ENCODE assay signal across 8 mouse cellular contexts in the genomic region with DNA sequence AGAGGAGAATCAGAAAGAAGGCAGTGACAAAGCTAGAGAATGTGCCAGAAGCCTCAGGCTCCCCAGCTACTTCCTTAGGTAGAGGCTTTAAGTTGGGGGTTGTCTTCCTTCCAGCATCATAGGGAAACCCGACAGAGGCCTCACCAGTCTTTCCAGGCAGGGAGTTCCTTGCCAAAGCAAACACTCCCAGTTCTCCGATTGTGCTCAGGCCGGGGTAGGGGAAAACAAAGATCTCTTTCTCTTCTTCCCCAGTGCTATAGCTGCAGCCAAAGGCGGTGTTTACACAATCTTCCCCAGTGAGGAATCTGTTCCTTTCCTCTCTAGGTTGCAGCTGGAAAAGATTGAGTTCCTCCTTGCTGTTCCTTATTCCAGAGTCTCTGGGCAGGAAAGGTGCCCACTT. TPM values are rescaled to one million over a fixed set of nuclear protein-coding genes. Genes with fewer than 3 reads are reported as not detected.
DNase-seq lines count a peak whose midpoint lies in the region; ATAC-seq lines count a peak whose summit lies in the region.

No protein-coding gene starts in this region.

- peaks cover 13% of the 10 kb centered on the region for H3K36me3 ChIP-seq in forebrain, embryonic 14.5 days (ENCODE audit: control insufficient read depth, insufficient read depth, low read length)
- H3K36me3 ChIP-seq in forebrain, embryonic 12.5 days (replicated peaks) = peaks cover 19% of the 10 kb centered on the region
- peaks cover 20% of the 10 kb centered on the region for H3K36me3 ChIP-seq in limb, embryonic 12.5 days
- peaks cover 2% of the 10 kb centered on the region; the same call in 1 of the 2 replicates for H3K36me3 ChIP-seq in neural tube, embryonic 14.5 days (ENCODE audit: control insufficient read depth, insufficient read depth, low read length)

- H3K4me3 ChIP-seq in forebrain, embryonic 14.5 days (ENCODE audit: low read depth, low read length) = no peak overlapping the region
- no peak overlapping the region for H3K4me3 ChIP-seq in forebrain, embryonic 12.5 days (replicated peaks)
- no peak overlapping the region for H3K4me3 ChIP-seq in limb, embryonic 12.5 days (replicated peaks)
- no peak overlapping the region for H3K4me3 ChIP-seq in neural tube, embryonic 14.5 days (ENCODE audit: low read depth, low read length)

- WGBS in forebrain, embryonic 14.5 days = 6% methylated on average over 4 of the region's 4 CpGs
- WGBS in forebrain, embryonic 12.5 days = 32% methylated on average over 4 of the region's 4 CpGs
- 46% methylated on average over 4 of the region's 4 CpGs for WGBS in limb, embryonic 12.5 days
- 16% methylated on average over 4 of the region's 4 CpGs for WGBS in neural tube, embryonic 14.5 days

- peaks cover 5% of the 10 kb centered on the region; the same call in 1 of the 2 replicates for H3K4me1 ChIP-seq in forebrain, embryonic 14.5 days (ENCODE audit: control insufficient read depth, insufficient read depth, low read length)
- H3K4me1 ChIP-seq in forebrain, embryonic 12.5 days = 0 out of 2 replicates have a peak, but pooled peaks cover 5% of the 10 kb centered on the region
- H3K4me1 ChIP-seq in limb, embryonic 12.5 days (replicated peaks) = peaks cover 12% of the 10 kb centered on the region
- no peaks in the 10 kb centered on the region for H3K4me1 ChIP-seq in neural tube, embryonic 14.5 days (ENCODE audit: control insufficient read depth, insufficient read depth, low read length)

- H3K27ac ChIP-seq in forebrain, embryonic 14.5 days (ENCODE audit: low read depth, low read length) = peak overlapping the region; percentile 24; the same call in 1 of the 2 replicates
- H3K27ac ChIP-seq in forebrain, embryonic 12.5 days = no peak overlapping the region; the same call in 1 of the 2 replicates
- H3K27ac ChIP-seq in limb, embryonic 12.5 days = peak overlapping the region; percentile 90
- peak overlapping the region; percentile 55; the same call in 1 of the 2 replicates for H3K27ac ChIP-seq in neural tube, embryonic 14.5 days (ENCODE audit: low read depth, low read length)

- peak; percentile 55 for DNase-seq in forebrain, embryonic 14.5 days (ENCODE audit: low spot score)
- DNase-seq in Muller cell, postnatal 12 days (ENCODE audit: inconsistent ontology term) = peak; percentile 67
- peak; percentile 67 to 73 for DNase-seq in heart, adult 9 months (ENCODE audit: low spot score in 2 of 2)
- no peak for DNase-seq in thymus, adult 18-20 months
- no peak for DNase-seq in B cell, adult 2 months

- H3K9me3 ChIP-seq in forebrain, embryonic 14.5 days (replicated peaks; ENCODE audit: control insufficient read depth, low read length) = no peaks in the 10 kb centered on the region
- no peaks in the 10 kb centered on the region for H3K9me3 ChIP-seq in forebrain, embryonic 12.5 days
- no peaks in the 10 kb centered on the region for H3K9me3 ChIP-seq in limb, embryonic 12.5 days
- no peaks in the 10 kb centered on the region for H3K9me3 ChIP-seq in neural tube, embryonic 14.5 days (ENCODE audit: control insufficient read depth, low read length)

- no peaks in the 10 kb centered on the region for H3K27me3 ChIP-seq in forebrain, embryonic 14.5 days (replicated peaks; ENCODE audit: control insufficient read depth, insufficient read depth, low read length)
- no peaks in the 10 kb centered on the region for H3K27me3 ChIP-seq in forebrain, embryonic 12.5 days
- H3K27me3 ChIP-seq in limb, embryonic 12.5 days = no peaks in the 10 kb centered on the region
- no peaks in the 10 kb centered on the region for H3K27me3 ChIP-seq in neural tube, embryonic 14.5 days (ENCODE audit: control insufficient read depth, insufficient read depth, low read length)

- no peak for ATAC-seq in forebrain, embryonic 14.5 days
- ATAC-seq in forebrain, embryonic 12.5 days (ENCODE audit: low FRiP score) = no peak
- ATAC-seq in limb, embryonic 12.5 days (ENCODE audit: insufficient number of reproducible peaks, insufficient read depth, low FRiP score, low TSS enrichment, low read depth) = 0 out of 2 replicates have a peak, but pooled peaks have one; percentile 63
- ATAC-seq in neural tube, embryonic 14.5 days (ENCODE audit: low read depth) = no peak; the same call in 1 of the 2 replicates

- no peak overlapping the region for H3K9ac ChIP-seq in forebrain, embryonic 14.5 days (ENCODE audit: low read length)
- H3K9ac ChIP-seq in forebrain, embryonic 12.5 days = no peak overlapping the region
- no peak overlapping the region for H3K9ac ChIP-seq in limb, embryonic 12.5 days (replicated peaks)
- H3K9ac ChIP-seq in neural tube, embryonic 14.5 days (replicated peaks; ENCODE audit: low read depth, low read length) = no peak overlapping the region

- no peak overlapping the region for H3K4me2 ChIP-seq in forebrain, embryonic 14.5 days (ENCODE audit: low read length)
- no peak overlapping the region for H3K4me2 ChIP-seq in forebrain, embryonic 12.5 days
- peak overlapping the region; percentile 20 for H3K4me2 ChIP-seq in limb, embryonic 12.5 days
- no peak overlapping the region for H3K4me2 ChIP-seq in neural tube, embryonic 14.5 days (ENCODE audit: low read depth, low read length)

RNA-seq across cellular contexts. Expression of gene Atp5g2, which starts 15.5 kb away (rescaled TPM):
- polyA plus RNA-seq in forebrain, embryonic 14.5 days (2014; fragmentation: Nextera tagmentation; extraction: Ambion mirVana) = 62.4 and 88.3 TPM in 2 replicates
- 67.4 and 67.5 TPM in 2 replicates for polyA plus RNA-seq in forebrain, embryonic 12.5 days (2016; fragmentation: Nextera tagmentation; extraction: Ambion mirVana)
- 61.4 and 72.9 TPM in 2 replicates for polyA plus RNA-seq in limb, embryonic 12.5 days (2016; fragmentation: Nextera tagmentation; extraction: Ambion mirVana)
- polyA plus RNA-seq in neural tube, embryonic 14.5 days (2014; fragmentation: Nextera tagmentation; extraction: Ambion mirVana) = 44.6 and 47.5 TPM in 2 replicates

RNA-seq across cellular contexts. Expression of gene Atf7, which starts 31.4 kb away (rescaled TPM):
- 12.6 and 15.4 TPM in 2 replicates for polyA plus RNA-seq in forebrain, embryonic 14.5 days (2014; fragmentation: Nextera tagmentation; extraction: Ambion mirVana)
- 21.6 and 22.7 TPM in 2 replicates for polyA plus RNA-seq in forebrain, embryonic 12.5 days (2016; fragmentation: Nextera tagmentation; extraction: Ambion mirVana)
- 32.1 and 37.7 TPM in 2 replicates for polyA plus RNA-seq in limb, embryonic 12.5 days (2016; fragmentation: Nextera tagmentation; extraction: Ambion mirVana)
- polyA plus RNA-seq in neural tube, embryonic 14.5 days (2014; fragmentation: Nextera tagmentation; extraction: Ambion mirVana) = 13.3 and 16.2 TPM in 2 replicates

RNA-seq across cellular contexts. Expression of gene Gm28047, which starts 31.8 kb away (rescaled TPM):
- polyA plus RNA-seq in forebrain, embryonic 14.5 days (2014; fragmentation: Nextera tagmentation; extraction: Ambion mirVana) = not detected in 2 replicates
- polyA plus RNA-seq in forebrain, embryonic 12.5 days (2016; fragmentation: Nextera tagmentation; extraction: Ambion mirVana) = 0.40 TPM in 1 of 2 replicates, not detected in the other
- not detected in 2 replicates for polyA plus RNA-seq in limb, embryonic 12.5 days (2016; fragmentation: Nextera tagmentation; extraction: Ambion mirVana)
- polyA plus RNA-seq in neural tube, embryonic 14.5 days (2014; fragmentation: Nextera tagmentation; extraction: Ambion mirVana) = not detected in 2 replicates

Comparison
In these comparisons a context has a peak if more than half of its experiments do, and no peak if none do; other contexts are left out.
1. DNase-seq: peak in forebrain, embryonic 14.5 days (single experiment), Muller cell, postnatal 12 days (single experiment) and heart, adult 9 months (2 of 2); none in thymus, adult 18-20 months (0 of 2) and B cell, adult 2 months (0 of 2).